ENCODE assay signal across 28 mouse cellular contexts in genomic region chr2:159418371-159418940, GRCm38 (mm10).
DNase-seq lines count a peak whose midpoint lies in the region; ATAC-seq and TF ChIP-seq lines count a peak whose summit lies in the region.
"Had no signal": no experiment of that assay in that cellular context is flagged by ENCODE, and none has a peak within 500 bp of the region (broad histone marks: within the 10 kb centered on the region; RNA-seq: fewer than 3 reads in every experiment).

No protein-coding gene starts in this region.

- in situ Hi-C loops in ES-E14 (cut with MboI; ENCODE audit: low sequenced_read_pairs in 2 of 2, unreplicated experiment in 2 of 2): no loop called here

- no peak overlapping the region for H3K9ac ChIP-seq in hindbrain, embryonic 14.5 days
- no peak overlapping the region for H3K9ac ChIP-seq in hindbrain, postnatal 0 days (replicated peaks; ENCODE audit: low read length)
- no peak overlapping the region for H3K9ac ChIP-seq in ES-E14 (ENCODE audit: insufficient read depth, low read depth, low read length, poor library complexity, severe bottlenecking)
- H3K9ac ChIP-seq: embryonic facial prominence, embryonic 12.5 days; embryonic facial prominence, embryonic 15.5 days; hindbrain, embryonic 12.5 days had no signal

- no peak for ATAC-seq in hindbrain, embryonic 14.5 days (ENCODE audit: low FRiP score)
- no peak for ATAC-seq in hindbrain, postnatal 0 days
- ATAC-seq: activated CD4-positive, CD25-positive, alpha-beta regulatory T cell, adult 4 months; forebrain, embryonic 16.5 days; hindbrain, embryonic 16.5 days; inflammation-experienced regulatory T-cells, adult 6 months; intestine, embryonic 16.5 days; Patski had no signal

- H3K36me3 ChIP-seq in hindbrain, embryonic 14.5 days (replicated peaks; ENCODE audit: control insufficient read depth, insufficient read depth): no peaks in the 10 kb centered on the region
- no peaks in the 10 kb centered on the region for H3K36me3 ChIP-seq in hindbrain, postnatal 0 days (ENCODE audit: insufficient read depth, low read length)
- no peaks in the 10 kb centered on the region for H3K36me3 ChIP-seq in ES-E14 (ENCODE audit: control insufficient read depth, insufficient read depth, low read length, poor library complexity, severe bottlenecking)
- H3K36me3 ChIP-seq: embryonic facial prominence, embryonic 12.5 days; embryonic facial prominence, embryonic 15.5 days; hindbrain, embryonic 12.5 days had no signal

- TF ChIP-seq CTCF in hindbrain, postnatal 0 days (IDR thresholded peaks at IDR 0.05; ENCODE audit: low read depth): no peak

- 48% methylated on average over 7 of the region's 7 CpGs for WGBS in hindbrain, embryonic 14.5 days
- WGBS in hindbrain, postnatal 0 days: 42% methylated on average over 7 of the region's 7 CpGs

- H3K27me3 ChIP-seq in hindbrain, embryonic 14.5 days (ENCODE audit: control insufficient read depth, insufficient read depth, low read length): no peaks in the 10 kb centered on the region
- no peaks in the 10 kb centered on the region for H3K27me3 ChIP-seq in hindbrain, postnatal 0 days (ENCODE audit: insufficient read depth, low read length)
- H3K27me3 ChIP-seq: embryonic facial prominence, embryonic 12.5 days; embryonic facial prominence, embryonic 15.5 days; hindbrain, embryonic 12.5 days; Patski had no signal

- H3K4me1 ChIP-seq in hindbrain, embryonic 14.5 days (replicated peaks; ENCODE audit: control insufficient read depth, insufficient read depth, low read length): peaks cover 5% of the 10 kb centered on the region; the same call in 1 of the 2 replicates
- no peaks in the 10 kb centered on the region for H3K4me1 ChIP-seq in hindbrain, postnatal 0 days (ENCODE audit: insufficient read depth, low read length)
- peaks cover 0 to 6% of the 10 kb centered on the region in 2 experiments; a peak in 2 of 4 replicates for H3K4me1 ChIP-seq in ES-E14 (ENCODE audit: control insufficient read depth in 2 of 2, insufficient read depth in 2 of 2, low read length in 2 of 2, poor library complexity in 1 of 2)
- H3K4me1 ChIP-seq: embryonic facial prominence, embryonic 12.5 days; embryonic facial prominence, embryonic 15.5 days had no signal

- no peak overlapping the region for H3K4me2 ChIP-seq in hindbrain, embryonic 14.5 days (replicated peaks)
- H3K4me2 ChIP-seq in hindbrain, postnatal 0 days (ENCODE audit: low read depth, low read length): no peak overlapping the region
- H3K4me2 ChIP-seq: embryonic facial prominence, embryonic 12.5 days; embryonic facial prominence, embryonic 15.5 days; heart, embryonic 11.5 days; hindbrain, embryonic 12.5 days had no signal

- H3K9me3 ChIP-seq in hindbrain, embryonic 14.5 days (ENCODE audit: control insufficient read depth, low read length): no peaks in the 10 kb centered on the region
- no peaks in the 10 kb centered on the region for H3K9me3 ChIP-seq in hindbrain, postnatal 0 days (ENCODE audit: low read length)
- H3K9me3 ChIP-seq in ES-E14 (ENCODE audit: control insufficient read depth, insufficient read depth, low read depth, low read length): no peaks in the 10 kb centered on the region
- H3K9me3 ChIP-seq: embryonic facial prominence, embryonic 12.5 days; embryonic facial prominence, embryonic 15.5 days; hindbrain, embryonic 12.5 days had no signal

- no peak overlapping the region for H3K27ac ChIP-seq in hindbrain, embryonic 14.5 days
- no peak overlapping the region for H3K27ac ChIP-seq in hindbrain, postnatal 0 days
- no peak overlapping the region for H3K27ac ChIP-seq in ES-E14 (ENCODE audit: insufficient read depth, low read depth, low read length, poor library complexity, severe bottlenecking)
- H3K27ac ChIP-seq: embryonic facial prominence, embryonic 12.5 days; embryonic facial prominence, embryonic 15.5 days; heart, adult 2 months; hindbrain, embryonic 12.5 days had no signal

- peak; percentile 30 for DNase-seq in hindbrain, embryonic 14.5 days (ENCODE audit: low spot score)
- no peak for DNase-seq in hindbrain, postnatal 0 days (ENCODE audit: low spot score)
- DNase-seq in ES-E14 (ENCODE audit: low read depth, low spot score): peak; percentile 28
- DNase-seq in ZHBTc4 (ENCODE audit: low read depth, low spot score): peak; percentile 52
- peak; percentile 94 for DNase-seq in retina, postnatal 1 day
- DNase-seq in adrenal gland, postnatal 25 days: no peak
- no peak for DNase-seq in right cerebral cortex, postnatal 14 days
- DNase-seq: adrenal gland, adult 8-10 months; adrenal gland, postnatal 36 days; B cell, adult 2 months; cerebellum, adult 11 months; cerebellum, adult 2 months; cerebellum, adult 9-11 months; cerebellum, postnatal 25 days; gastrocnemius, postnatal 10 days; gastrocnemius, postnatal 36 days; heart, adult 2 months; kidney, adult 18-20 months had no signal

- no peak overlapping the region for H3K4me3 ChIP-seq in hindbrain, embryonic 14.5 days (replicated peaks; ENCODE audit: low read length)
- H3K4me3 ChIP-seq in hindbrain, postnatal 0 days (ENCODE audit: low read length): no peak overlapping the region
- H3K4me3 ChIP-seq in ES-E14 (ENCODE audit: insufficient read depth in 1 of 2, low read depth in 1 of 2, low read length in 2 of 2, poor library complexity in 1 of 2, severe bottlenecking in 1 of 2): no peak overlapping the region
- H3K4me3 ChIP-seq: embryonic facial prominence, embryonic 12.5 days; embryonic facial prominence, embryonic 15.5 days; heart, adult 2 months; hindbrain, embryonic 12.5 days had no signal

TF ChIP-seq in ES-E14, 5 proteins besides CTCF, POLR2A, EP300 and RAD21:
- TF ChIP-seq ZNF384 (IDR thresholded peaks at IDR 0.05; ENCODE audit: low read depth, low read length) (no peak), HCFC1 (IDR thresholded peaks at IDR 0.05; ENCODE audit: borderline replicate concordance, insufficient read depth, low read length) (no peak), MAFK (IDR thresholded peaks at IDR 0.05; ENCODE audit: insufficient read depth, low read depth, low read length) (no peak), CHD2 (IDR thresholded peaks at IDR 0.05; ENCODE audit: low read depth, low read length) (no peak), ZC3H11A (IDR thresholded peaks at IDR 0.05; ENCODE audit: borderline replicate concordance, low read depth, low read length) (no peak)

Comparison
In these comparisons a context has a peak if more than half of its experiments do, and no peak if none do; other contexts are left out.
1. DNase-seq: peak in hindbrain, embryonic 14.5 days (single experiment), ES-E14 (single experiment), ZHBTc4 (single experiment) and retina, postnatal 1 day (single experiment); none in hindbrain, postnatal 0 days (single experiment), adrenal gland, postnatal 25 days (single experiment) and right cerebral cortex, postnatal 14 days (single experiment).